Mouse (Mus musculus) adrenal gland, postnatal 25 days (tissue): Measurements from ENCODE around the gene Btg2. TPM values are rescaled to one million over a fixed set of nuclear protein-coding genes. Genes with fewer than 3 reads are reported as not detected.

ENCODE experiments used
- total RNA-seq: library from RNA; stranded (reverse); gene quantifications from 2 replicates; pipeline ENCODE4 v1.2.3, GENCODE M21; 2021

Btg2 gene
- total RNA-seq, 1 experiment from 2014 or later = 18.1 TPM

Other genes with a start within 250 kb of the Btg2 start
- 1.0 and 1.2 TPM in 2 replicates for gene Optc, start 171.1 kb downstream of the Btg2 start, total RNA-seq
- 38.0 and 39.8 TPM in 2 replicates for gene Prelp, start 157.7 kb downstream of the Btg2 start, total RNA-seq
- gene Fmod, start 41.9 kb downstream of the Btg2 start, total RNA-seq = 4.7 and 5.0 TPM in 2 replicates
- not detected in 2 replicates for gene Chit1, start 32.1 kb upstream of the Btg2 start, total RNA-seq
- 1.5 and 1.7 TPM in 2 replicates for gene Chil1, start 103.1 kb upstream of the Btg2 start, total RNA-seq
- gene Mybph, start 114.3 kb upstream of the Btg2 start, total RNA-seq = not detected in 2 replicates
- 89.7 and 151 TPM in 2 replicates for gene Adora1, start 156.3 kb upstream of the Btg2 start, total RNA-seq
- not detected in 2 replicates for gene Myog, start 210.9 kb upstream of the Btg2 start, total RNA-seq